Mouse (Mus musculus): Measurements from ENCODE around the gene Hist1h1a.
"Not testable (repeated sequence)": the region's sequence is repeated elsewhere in the genome, so short reads cannot be mapped to it uniquely, and the experiment has no call there.

Gene Hist1h1a

GRCm38 (mm10) chr13:23743963-23744362 lies 19.5 kb upstream of the Hist1h1a start:
- no peak for DNase-seq (ENCODE audit: low read depth, low spot score)

DNA sequence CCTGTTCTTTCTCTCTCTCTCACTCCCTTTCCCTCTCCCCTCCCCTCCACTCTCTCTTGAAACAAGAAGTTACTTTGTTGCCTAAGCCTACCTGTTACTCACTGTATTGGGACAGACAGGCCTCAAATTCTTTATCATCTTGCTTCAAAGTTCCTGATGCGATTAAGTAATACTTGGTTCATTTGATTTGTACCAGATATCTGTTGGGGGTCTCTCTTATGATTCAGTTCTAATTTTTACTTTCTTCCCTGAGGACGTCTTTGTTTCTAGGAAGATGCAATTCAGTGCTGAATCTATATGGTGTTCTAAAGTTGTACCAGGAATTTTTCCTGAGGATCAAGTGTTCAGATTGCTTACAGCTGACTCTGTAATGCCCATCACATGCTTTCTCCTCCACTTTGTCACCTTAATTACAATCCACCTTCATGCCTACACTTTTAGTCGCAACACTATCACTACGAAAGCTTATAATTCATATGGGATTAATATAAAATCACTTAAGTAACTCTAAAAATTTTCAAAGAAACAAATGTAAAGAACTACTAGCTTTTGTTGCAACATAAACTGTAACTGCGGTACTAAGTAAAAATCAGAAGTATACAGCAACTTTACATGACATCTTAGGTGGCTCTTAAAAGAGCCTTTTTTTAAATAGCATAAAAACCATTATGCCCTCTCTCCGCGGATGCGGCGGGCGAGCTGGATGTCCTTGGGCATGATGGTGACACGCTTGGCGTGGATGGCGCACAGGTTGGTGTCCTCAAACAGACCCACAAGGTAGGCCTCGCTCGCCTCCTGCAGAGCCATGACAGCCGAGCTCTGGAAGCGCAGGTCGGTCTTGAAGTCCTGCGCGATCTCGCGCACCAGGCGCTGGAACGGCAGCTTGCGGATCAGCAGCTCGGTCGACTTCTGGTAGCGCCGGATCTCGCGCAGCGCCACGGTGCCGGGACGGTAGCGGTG lies 18.8 kb upstream of the Hist1h1a start:
- no peak for DNase-seq (ENCODE audit: low read depth, low spot score)

DNA sequence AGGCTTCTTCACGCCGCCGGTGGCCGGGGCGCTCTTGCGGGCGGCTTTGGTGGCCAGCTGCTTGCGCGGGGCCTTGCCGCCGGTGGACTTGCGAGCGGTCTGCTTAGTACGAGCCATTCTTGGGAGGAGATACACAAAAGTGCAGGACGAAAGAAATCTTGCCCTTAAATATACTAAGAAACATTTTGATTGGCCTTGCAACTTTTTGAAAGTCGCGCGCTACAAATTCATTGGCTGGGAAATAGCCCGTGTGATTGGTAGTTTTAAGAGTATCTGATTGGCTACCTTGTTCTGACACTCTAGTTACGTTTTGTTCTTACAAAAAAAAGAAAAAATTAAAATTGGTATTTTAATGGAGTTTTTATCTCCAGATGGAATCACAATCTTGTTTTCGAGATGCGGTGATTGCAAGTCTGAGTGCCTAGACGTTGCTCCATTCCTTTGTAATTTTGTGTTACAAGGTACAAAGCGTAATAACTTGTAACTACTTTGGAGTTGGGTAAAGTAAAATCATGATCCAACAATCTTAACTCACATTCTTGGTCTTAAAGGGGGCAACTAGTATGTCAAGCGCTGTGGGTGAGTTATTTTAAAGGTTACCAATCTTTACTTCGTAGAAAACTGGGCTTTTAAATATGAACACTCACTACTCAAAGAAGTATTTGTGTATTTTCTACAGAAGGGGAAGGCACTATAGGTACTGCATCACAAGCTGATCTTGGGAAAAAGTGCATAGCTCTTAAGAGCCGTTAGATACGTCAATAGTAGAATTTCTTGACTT lies 17.9 kb upstream of the Hist1h1a start, which contains the start of gene Hist1h3c:
TSS of gene Hist1h3c (minus strand) at position 222 of the 781 bp plus-strand sequence.
- DNase-seq (ENCODE audit: low read depth, low spot score) = no peak

DNA sequence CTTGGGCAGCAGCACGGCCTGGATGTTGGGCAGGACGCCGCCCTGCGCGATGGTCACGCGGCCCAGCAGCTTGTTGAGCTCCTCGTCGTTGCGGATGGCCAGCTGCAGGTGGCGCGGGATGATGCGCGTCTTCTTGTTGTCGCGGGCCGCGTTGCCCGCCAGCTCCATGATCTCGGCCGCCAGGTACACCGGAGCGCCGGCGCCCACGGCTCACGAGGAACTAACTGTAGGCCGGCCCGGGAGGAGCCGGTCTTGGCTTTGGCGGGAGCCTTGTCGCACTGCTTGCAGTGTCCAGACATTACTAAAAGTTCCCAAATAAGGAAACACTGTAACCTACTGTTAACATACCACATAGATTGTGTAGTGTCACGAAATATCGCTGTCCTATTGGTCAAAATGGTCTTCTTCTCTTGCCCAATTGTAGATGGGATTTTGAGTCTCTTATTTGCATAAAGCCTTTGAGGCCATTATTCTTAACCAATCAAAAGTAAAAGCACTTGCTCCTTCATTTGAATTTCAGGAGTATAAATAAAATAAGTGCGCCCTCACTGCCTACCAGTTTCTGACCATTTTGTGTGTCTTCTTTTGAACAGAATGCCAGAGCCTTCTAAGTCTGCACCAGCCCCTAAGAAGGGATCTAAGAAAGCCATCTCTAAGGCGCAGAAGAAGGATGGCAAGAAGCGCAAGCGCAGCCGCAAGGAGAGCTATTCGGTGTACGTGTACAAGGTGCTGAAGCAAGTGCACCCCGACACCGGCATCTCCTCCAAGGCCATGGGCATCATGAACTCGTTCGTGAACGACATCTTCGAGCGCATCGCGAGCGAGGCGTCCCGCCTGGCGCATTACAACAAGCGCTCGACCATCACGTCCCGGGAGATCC lies 17.0 kb upstream of the Hist1h1a start, which contains the start of gene Hist1h2bb:
TSS of gene Hist1h2bb (plus strand) at position 534 of the 880 bp plus-strand sequence.
- DNase-seq (ENCODE audit: low read depth, low spot score) = not testable (repeated sequence)

GRCm38 (mm10) chr13:23747081-23747891 lies 16.2 kb upstream of the Hist1h1a start:
- no peak for DNase-seq (ENCODE audit: low read depth, low spot score)

GRCm38 (mm10) chr13:23747892-23748288 lies 15.6 kb upstream of the Hist1h1a start:
- no peak for DNase-seq (ENCODE audit: low read depth, low spot score)

- DNase-seq (ENCODE audit: low read depth, low spot score) = no peak
Measured at GRCm38 (mm10) chr13:23749563-23750121, 13.8 kb upstream of the Hist1h1a start.

GRCm38 (mm10) chr13:23750839-23751477 lies 12.5 kb upstream of the Hist1h1a start, which contains the start of gene Hist1h2ab:
Hist1h2ab (plus strand) TSS chr13:23751126.
- DNase-seq (ENCODE audit: low read depth, low spot score) = not testable (repeated sequence)

DNA sequence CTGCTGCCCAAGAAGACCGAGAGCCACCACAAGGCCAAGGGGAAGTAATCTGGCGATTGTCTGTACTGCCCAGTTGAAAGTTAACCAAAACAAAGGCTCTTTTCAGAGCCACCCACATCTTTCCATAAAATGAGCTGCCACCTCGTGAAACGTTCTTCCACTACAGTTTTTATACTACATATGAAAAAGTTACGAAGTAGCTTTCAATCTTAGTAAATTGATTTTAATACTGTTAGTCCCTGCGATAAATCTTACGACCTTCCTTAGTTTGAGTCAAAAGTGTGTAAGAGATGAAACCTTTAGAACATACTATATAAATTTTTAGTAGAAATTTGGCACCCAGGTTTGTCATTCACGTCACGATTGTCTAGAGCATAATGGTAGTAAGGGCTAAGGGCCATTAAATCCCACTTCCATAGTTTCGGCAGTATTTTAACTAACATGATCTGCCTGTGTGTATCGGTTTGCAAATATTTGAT lies 11.9 kb upstream of the Hist1h1a start:
- no peak for DNase-seq (ENCODE audit: low read depth, low spot score)

DNA sequence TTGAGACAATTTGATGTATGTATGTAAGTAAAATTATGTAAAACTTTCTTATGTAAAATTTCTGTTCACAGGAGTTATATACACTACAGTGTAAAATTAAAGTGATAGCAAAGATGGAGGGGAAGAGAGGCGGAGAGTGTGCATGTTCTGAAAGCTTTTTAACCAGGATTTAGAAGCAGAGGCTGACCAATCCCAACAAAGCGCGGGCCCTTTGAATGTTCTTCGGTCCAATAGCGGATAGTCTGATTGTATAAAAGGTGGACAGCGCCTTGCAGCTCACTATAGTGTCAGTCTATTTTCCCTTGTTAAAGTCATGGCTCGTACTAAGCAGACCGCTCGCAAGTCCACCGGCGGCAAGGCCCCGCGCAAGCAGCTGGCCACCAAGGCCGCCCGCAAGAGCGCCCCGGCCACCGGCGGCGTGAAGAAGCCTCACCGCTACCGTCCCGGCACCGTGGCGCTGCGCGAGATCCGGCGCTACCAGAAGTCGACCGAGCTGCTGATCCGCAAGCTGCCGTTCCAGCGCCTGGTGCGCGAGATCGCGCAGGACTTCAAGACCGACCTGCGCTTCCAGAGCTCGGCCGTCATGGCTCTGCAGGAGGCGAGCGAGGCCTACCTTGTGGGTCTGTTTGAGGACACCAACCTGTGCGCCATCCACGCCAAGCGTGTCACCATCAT lies 11.3 kb upstream of the Hist1h1a start, which contains the start of gene Hist1h3b:
TSS of gene Hist1h3b (plus strand) at position 201 of the 675 bp plus-strand sequence.
- not testable (repeated sequence) for DNase-seq (ENCODE audit: low read depth, low spot score)

DNA sequence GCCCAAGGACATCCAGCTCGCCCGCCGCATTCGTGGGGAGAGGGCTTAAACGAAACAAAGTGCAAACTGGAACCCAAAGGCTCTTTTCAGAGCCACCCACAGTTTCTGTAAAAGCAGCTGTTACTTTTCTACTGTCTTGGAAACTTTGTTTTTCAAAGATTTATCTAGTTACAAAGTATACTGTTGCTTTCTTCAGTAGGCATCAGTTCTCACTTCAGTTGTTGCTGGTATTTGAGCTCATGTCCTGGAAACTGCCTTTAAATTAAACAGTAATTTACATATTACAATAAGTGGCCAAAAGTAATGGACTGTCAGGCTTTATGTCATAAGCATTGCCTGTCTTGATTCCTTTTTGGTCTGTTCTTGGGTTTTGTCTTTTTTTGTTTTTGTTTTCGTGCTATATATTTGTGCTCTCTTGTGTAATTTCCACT lies 10.7 kb upstream of the Hist1h1a start:
- no peak for DNase-seq (ENCODE audit: low read depth, low spot score)

GRCm38 (mm10) chr13:23753314-23754078 lies 10.0 kb upstream of the Hist1h1a start:
- DNase-seq (ENCODE audit: low read depth, low spot score) = no peak

DNA sequence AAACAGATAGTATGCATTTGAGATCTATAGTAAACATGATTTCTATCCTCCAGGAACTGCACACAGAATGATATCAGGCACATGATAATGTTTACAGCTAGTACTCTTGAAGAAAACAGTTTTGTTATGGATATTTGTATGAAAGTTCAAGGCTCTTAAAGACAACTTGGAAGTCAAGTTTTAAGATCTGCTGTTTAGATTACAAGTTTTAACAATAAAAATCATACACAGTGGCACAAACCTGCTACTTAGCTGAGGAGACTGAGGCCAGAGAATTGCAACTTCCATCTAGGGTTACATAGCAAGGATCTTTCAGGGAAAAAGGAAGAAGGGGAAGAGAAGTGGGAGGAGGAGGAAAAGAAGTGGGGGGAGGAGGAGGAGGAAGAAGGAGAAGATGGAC lies 8.5 kb upstream of the Hist1h1a start:
- DNase-seq (ENCODE audit: low read depth, low spot score) = no peak

DNA sequence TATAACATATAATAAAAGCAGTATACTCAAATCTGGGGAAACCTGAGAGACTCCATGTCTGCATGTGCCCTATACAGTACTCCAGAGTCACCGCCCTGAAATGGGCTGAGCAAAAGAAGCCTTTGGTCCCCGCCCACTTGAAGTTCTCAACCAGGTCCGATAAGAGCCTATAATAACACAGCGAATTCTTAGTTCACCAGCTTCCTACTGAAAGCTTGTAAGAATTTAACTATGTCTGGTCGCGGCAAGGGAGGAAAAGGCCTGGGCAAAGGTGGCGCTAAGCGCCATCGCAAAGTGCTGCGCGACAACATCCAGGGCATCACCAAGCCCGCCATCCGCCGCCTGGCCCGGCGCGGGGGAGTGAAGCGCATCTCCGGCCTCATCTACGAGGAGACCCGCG lies 6.7 kb upstream of the Hist1h1a start, which contains the start of gene Hist1h4b:
TSS of gene Hist1h4b (plus strand) at position 224 of the 400 bp plus-strand sequence.
- no peak for DNase-seq (ENCODE audit: low read depth, low spot score)

DNA sequence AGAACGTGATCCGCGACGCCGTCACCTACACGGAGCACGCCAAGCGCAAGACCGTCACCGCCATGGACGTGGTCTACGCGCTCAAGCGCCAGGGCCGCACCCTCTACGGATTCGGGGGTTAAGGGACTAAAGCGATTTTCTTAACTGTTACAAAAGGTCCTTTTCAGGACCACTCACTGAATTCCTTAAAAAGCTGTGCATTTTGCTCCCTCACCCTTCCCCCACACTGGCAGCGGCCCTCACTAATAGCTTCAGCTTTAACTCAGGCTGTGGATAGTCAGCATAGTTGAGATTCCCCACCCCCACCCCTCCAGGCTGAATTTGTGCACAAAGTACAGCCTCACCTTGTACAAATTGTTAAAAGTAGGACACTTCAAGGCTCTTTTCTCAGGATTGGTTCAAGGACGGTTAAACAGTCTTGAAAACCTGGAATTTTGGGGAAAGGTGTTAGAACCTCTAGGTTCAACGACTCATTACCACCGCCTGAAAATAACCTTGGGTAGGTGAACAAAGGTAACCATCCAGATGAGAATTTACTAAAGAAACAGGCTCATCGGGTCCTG lies 6.2 kb upstream of the Hist1h1a start:
- DNase-seq (ENCODE audit: low read depth, low spot score) = no peak

DNA sequence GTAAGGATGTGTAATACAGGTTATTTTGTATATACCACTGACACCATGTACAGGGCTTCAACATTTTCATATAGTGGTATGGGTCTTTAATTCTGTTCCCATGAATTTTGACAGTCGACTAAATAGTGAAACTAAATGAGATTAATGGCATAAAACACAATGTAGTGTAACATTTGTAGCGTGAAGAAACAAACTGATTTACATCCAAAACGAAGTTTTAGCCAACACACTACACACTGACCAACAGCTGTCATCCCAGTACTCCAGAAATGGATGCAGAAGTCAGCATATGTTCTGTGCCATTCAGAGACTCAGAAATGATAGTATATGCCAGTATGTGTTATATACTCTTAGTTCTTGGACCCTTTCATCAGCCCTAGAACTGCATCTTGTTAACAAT lies 5.5 kb upstream of the Hist1h1a start:
- no peak for DNase-seq (ENCODE audit: low read depth, low spot score)

DNA sequence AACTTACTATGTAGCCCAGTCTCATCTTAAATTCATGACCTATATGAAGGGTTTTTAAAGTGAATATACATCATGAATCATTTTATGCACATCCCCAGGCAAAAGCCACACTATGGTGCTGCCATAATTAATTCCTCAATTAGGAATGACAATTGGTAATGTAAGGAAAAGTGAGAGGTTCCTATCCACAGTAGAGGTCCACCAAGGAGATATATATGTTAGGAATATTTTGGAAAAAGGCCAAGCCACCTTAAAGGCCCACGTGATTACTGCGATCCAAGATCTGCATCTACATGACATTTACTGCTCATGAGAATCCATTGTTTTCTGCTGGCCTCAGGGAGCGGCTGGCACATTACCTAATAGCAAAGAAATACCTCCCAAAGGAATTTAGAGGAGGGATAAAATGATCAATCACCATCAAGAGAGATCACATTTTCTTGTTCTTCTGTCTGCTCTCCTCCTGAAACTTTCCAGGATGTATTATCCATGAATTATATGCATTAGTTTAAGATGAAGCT lies 4.2 kb upstream of the Hist1h1a start:
- DNase-seq (ENCODE audit: low read depth, low spot score) = no peak
